Mouse (Mus musculus) liver, embryonic 13.5 days (tissue): ENCODE measurements around the gene Rbms3. TPM values are rescaled to one million over a fixed set of nuclear protein-coding genes. Genes with fewer than 3 reads are reported as not detected.
A peak's percentile ranks its signal among the peaks of the same experiment; 100 is the strongest.

Experiments used
- ATAC-seq: fragments of 200-750 bp; cut with Nextera tagmentation; 2 replicates; pipeline ENCODE4 v1.8.0; 2017; ENCODE audit warnings: low read depth, mild to moderate bottlenecking, moderate number of reproducible peaks, moderate library complexity
- DNase-seq: peaks from one replicate; pipeline ENCODE4 v3.0.0; 2022
- H3K27ac ChIP-seq: fragments of 300-500 bp; sonication (generic); 2 replicates; pipeline ENCODE4 v1.5.1; 2015; ENCODE audit warnings: moderate library complexity, mild to moderate bottlenecking, inconsistent platforms
- H3K27me3 ChIP-seq: fragments of 300-500 bp; sonication (generic); 2 replicates; pipeline ENCODE4 v1.6.1; 2015; ENCODE audit warnings: mild to moderate bottlenecking, inconsistent platforms
- H3K36me3 ChIP-seq: fragments of 300-500 bp; sonication (generic); 2 replicates; pipeline ENCODE4 v1.6.1; 2015; ENCODE audit warnings: mild to moderate bottlenecking, inconsistent platforms
- H3K4me1 ChIP-seq: fragments of 300-500 bp; sonication (generic); replicated peaks from 2 replicates; pipeline ENCODE4 v1.6.1; 2015; ENCODE audit warnings: inconsistent platforms
- H3K4me2 ChIP-seq: fragments of 300-500 bp; sonication (generic); 2 replicates; pipeline ENCODE4 v1.6.1; 2015; ENCODE audit warnings: inconsistent platforms, mild to moderate bottlenecking, moderate library complexity
- H3K4me3 ChIP-seq: fragments of 300-500 bp; sonication (generic); replicated peaks from 2 replicates; pipeline ENCODE4 v1.5.1; 2015; ENCODE audit warnings: mild to moderate bottlenecking, inconsistent platforms
- H3K9ac ChIP-seq: fragments of 300-500 bp; sonication (generic); 2 replicates; pipeline ENCODE4 v1.6.1; 2015; ENCODE audit warnings: mild to moderate bottlenecking, inconsistent platforms
- H3K9me3 ChIP-seq: fragments of 300-500 bp; sonication (generic); replicated peaks from 2 replicates; pipeline ENCODE4 v1.6.1; 2016; ENCODE audit warnings: inconsistent platforms
- WGBS: fragments of 180-500 bp; shearing (Covaris S2); methylation state at CpG from one replicate; pipeline ENCODE4 v1.1.7; 2015; ENCODE audit not compliant: insufficient replicate concordance; 5-methylcytosine and 5-hydroxymethylcytosine counted together
- polyA plus RNA-seq: library from polyadenylated mRNA; unstranded; fragments of >200 nt; fragmentation: Nextera tagmentation; extraction: Ambion mirVana; gene quantifications from 2 replicates; pipeline ENCODE4 v1.2.1, GENCODE M21; 2015

The Rbms3 gene
- polyA plus RNA-seq, 1 experiment from 2014 or later: 5.1 TPM

DNA sequence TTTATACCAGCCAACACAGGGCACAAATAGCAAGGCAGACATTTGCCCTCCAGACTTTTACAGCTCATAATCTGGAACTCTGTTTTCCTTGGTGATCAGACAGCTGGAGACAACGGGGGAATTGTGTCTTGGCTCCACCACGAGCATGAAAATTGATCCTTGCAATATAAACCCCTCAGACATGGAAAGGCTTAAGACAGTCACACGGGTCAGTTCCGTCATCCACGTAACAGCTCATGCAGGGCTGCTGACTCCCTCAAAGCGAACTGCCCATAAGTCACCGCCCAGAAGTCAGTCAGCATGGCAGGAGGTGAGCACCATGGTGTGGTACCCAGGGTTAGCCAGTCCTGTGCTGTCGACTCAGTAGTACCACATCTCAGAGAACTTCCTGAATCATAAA, 794.8 kb downstream of the Rbms3 start:
- peaks cover 6% of the 10 kb centered on the region; the same call in 1 of the 2 replicates for H3K4me1 ChIP-seq
- WGBS: 67% methylated on average over 8 of the region's 8 CpGs
- H3K27me3 ChIP-seq: no peaks in the 10 kb centered on the region
- H3K36me3 ChIP-seq: no peaks in the 10 kb centered on the region
- H3K9ac ChIP-seq: no peak overlapping the region
- ATAC-seq (no peak), DNase-seq (no peak)
- H3K4me3 ChIP-seq: no peak overlapping the region
- no peak overlapping the region for H3K27ac ChIP-seq
- H3K4me2 ChIP-seq: no peak overlapping the region
- no peaks in the 10 kb centered on the region for H3K9me3 ChIP-seq

DNA sequence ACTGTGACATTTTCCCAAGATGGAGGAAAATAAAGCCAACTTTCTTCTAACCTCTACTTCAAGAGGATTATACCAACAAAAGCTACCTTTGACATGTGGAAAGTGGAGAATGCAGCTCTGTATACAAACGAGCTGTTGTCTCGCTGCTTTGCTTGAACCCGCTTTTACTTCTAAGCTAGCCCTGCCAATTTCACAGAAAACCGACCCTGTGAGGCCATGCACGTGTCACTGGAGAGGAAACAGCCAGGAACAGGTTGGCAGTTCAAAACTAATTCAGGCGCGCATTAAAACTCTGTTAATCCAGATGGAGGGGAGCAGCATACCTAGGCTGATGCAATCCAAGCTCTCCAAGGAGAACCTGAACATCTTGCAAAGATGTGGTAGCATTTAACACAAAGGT, 796.0 kb downstream of the Rbms3 start:
- Histone ChIP-seq H3K36me3 (no peaks in the 10 kb centered on the region), H3K4me2 (no peak overlapping the region), H3K27me3 (no peaks in the 10 kb centered on the region), H3K27ac (no peak overlapping the region), H3K4me3 (no peak overlapping the region), H3K4me1 (peaks cover 6% of the 10 kb centered on the region; the same call in 1 of the 2 replicates), H3K9ac (no peak overlapping the region), H3K9me3 (no peaks in the 10 kb centered on the region)
- WGBS: 65% methylated on average over 7 of the region's 7 CpGs
- DNase-seq (no peak), ATAC-seq (no peak)

DNA sequence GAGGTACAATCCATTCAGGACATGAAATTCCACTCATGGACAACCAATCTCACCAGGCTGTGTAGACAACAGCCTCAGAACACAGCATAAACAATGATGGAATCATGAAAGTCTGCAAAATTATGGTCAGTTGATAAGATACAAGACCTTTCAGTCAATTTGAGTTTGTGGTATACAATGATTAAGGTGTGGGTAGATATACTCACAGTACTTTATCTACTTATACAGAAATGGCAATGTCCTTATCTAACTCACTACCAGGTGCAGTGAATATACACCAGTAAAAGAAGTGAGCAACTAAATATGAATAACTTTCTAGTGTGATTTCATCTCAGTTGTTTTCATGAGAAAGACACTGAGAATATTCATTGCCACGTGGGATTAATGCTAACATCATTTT, 796.9 kb downstream of the Rbms3 start:
- no peak overlapping the region for H3K27ac ChIP-seq
- no peaks in the 10 kb centered on the region for H3K9me3 ChIP-seq
- no peak overlapping the region for H3K4me2 ChIP-seq
- H3K4me3 ChIP-seq: no peak overlapping the region
- no peaks in the 10 kb centered on the region for H3K36me3 ChIP-seq
- peaks cover 6% of the 10 kb centered on the region; the same call in 1 of the 2 replicates for H3K4me1 ChIP-seq
- peak; percentile 72 for ATAC-seq
- no peak for DNase-seq
- WGBS: 38% methylated on average over 1 of the region's 1 CpGs
- no peak overlapping the region for H3K9ac ChIP-seq
- H3K27me3 ChIP-seq: no peaks in the 10 kb centered on the region

DNA sequence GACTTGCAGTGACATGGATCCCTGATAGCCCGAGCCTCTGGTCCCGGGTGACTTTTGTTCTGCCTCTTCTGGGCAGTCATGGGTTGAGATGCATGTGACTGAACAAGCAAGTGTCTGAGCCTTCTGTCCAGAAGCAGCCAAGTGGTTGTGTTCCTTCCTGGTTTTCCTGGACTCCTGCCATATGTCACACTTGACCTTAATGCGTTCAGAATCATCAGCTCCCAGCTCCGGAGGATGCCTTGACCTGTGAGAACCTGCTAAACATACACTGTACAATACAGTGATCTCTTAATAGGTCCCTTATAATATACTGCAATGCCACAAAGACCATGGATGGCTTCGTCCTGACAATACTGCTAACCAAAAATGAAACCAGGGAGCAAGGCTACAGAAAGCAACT, 798.3 kb downstream of the Rbms3 start:
- peaks cover 6% of the 10 kb centered on the region; the same call in 1 of the 2 replicates for H3K4me1 ChIP-seq
- H3K9me3 ChIP-seq: no peaks in the 10 kb centered on the region
- H3K27ac ChIP-seq: no peak overlapping the region
- 66% methylated on average over 5 of the region's 5 CpGs for WGBS
- no peak overlapping the region for H3K9ac ChIP-seq
- H3K27me3 ChIP-seq: no peaks in the 10 kb centered on the region
- H3K36me3 ChIP-seq: no peaks in the 10 kb centered on the region
- H3K4me3 ChIP-seq: no peak overlapping the region
- DNase-seq (no peak), ATAC-seq (no peak)
- no peak overlapping the region for H3K4me2 ChIP-seq

DNA sequence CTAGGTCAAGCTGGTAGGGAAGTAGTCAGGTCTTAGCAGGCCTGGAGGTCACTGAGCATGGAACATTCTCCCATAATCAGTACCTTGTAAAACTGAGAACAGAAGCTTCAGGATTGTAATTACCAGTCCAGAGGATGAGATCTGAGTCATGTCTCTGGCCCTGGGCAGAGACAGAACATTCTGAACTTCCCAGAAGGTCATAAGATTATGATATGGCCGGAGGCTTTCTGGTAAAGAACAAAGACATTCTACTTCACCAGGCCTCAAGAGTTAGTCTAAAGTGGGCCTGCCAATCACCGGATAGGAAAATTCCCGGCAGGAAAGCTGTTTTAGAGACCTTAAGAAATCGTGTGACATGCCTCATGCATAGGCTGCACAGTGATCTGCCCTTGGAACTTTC, 799.8 kb downstream of the Rbms3 start:
- H3K36me3 ChIP-seq: no peaks in the 10 kb centered on the region
- H3K27me3 ChIP-seq: no peaks in the 10 kb centered on the region
- ATAC-seq: no peak
- H3K4me3 ChIP-seq: no peak overlapping the region
- H3K9me3 ChIP-seq: no peaks in the 10 kb centered on the region
- no peak overlapping the region for H3K27ac ChIP-seq
- peaks cover 6% of the 10 kb centered on the region; the same call in 1 of the 2 replicates for H3K4me1 ChIP-seq
- 62% methylated on average over 4 of the region's 4 CpGs for WGBS
- DNase-seq: no peak
- no peak overlapping the region for H3K4me2 ChIP-seq
- no peak overlapping the region for H3K9ac ChIP-seq

DNA sequence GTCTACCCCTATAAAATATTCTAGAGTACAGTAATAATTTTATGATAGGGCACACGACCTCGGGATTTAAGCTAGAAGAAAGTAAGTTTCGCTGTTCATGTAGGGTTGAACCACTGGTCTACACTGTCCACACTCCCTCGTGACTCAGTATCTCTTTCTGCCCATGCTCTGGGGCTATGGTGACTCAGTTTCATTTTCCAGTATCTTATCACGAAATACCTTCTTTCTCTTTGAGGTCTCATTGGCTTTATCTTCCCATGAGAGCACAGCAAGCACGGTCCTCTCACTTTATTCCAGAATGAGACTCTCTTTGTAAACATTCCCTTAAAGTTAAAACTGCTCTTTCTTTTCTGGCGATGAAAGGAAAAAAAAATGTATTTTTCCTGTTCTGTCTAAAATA, 808.1 kb downstream of the Rbms3 start:
- ATAC-seq: peak; percentile 86
- Histone ChIP-seq H3K36me3 (no peaks in the 10 kb centered on the region), H3K27me3 (no peaks in the 10 kb centered on the region), H3K4me3 (no peak overlapping the region), H3K9me3 (no peaks in the 10 kb centered on the region), H3K27ac (no peak overlapping the region), H3K4me2 (no peak overlapping the region), H3K9ac (no peak overlapping the region), H3K4me1 (peaks cover 17% of the 10 kb centered on the region)
- DNase-seq: no peak
- 45% methylated on average over 7 of the region's 7 CpGs for WGBS

DNA sequence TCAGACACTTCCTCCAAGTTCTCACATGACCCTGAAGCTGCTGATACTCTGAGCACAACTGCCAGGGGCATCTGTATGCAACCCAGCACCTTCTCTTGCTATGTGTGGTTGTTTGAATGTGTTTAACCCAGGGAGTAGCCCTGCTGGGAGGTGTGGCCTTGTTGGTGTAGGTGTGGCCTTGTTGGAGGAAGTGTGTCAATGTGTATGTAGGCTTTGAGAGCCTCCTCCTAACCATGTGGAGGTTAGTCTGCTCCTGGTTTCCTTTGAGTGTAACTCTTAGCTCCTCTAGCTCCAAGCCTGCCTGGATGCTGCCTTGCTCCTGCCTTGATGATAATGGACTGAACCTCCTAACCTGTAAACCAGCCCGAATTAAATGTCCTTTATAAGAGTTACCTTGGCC, 812.5 kb downstream of the Rbms3 start:
- ATAC-seq: peak; percentile 44
- Histone ChIP-seq H3K4me3 (no peak overlapping the region), H3K4me2 (no peak overlapping the region), H3K36me3 (no peaks in the 10 kb centered on the region), H3K9ac (no peak overlapping the region), H3K27me3 (no peaks in the 10 kb centered on the region), H3K9me3 (no peaks in the 10 kb centered on the region), H3K27ac (no peak overlapping the region), H3K4me1 (peaks cover 19% of the 10 kb centered on the region)
- no peak for DNase-seq
- WGBS: 68% methylated on average over 1 of the region's 1 CpGs

DNA sequence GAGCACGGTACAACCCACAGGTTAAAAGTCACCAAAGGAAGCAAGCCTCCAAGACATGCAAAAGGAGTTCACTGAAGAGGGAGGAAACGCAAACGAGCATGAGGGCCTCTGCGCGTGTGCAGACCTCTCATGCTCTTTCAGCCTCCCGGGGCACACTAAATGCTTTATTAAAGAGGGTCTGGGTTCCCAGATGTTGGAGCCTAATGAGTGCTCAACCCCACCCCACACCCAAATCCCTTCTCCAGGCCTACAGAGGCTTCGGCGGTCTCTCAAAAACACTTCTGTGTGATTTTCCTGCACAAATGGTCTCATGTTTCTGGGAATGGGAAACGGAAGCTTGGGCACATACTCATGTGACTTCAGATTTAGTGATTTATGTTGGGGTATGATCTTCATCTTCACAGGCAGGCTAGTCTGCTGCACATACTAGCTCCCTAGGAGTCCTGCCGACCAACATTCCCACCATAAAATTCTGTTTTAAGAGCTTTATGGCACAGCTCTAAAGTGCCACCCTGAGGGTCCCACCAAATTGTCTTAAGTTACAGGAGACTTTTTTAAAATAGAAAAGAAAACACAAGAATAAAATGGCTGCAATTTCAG, 815.1 kb downstream of the Rbms3 start:
- Histone ChIP-seq H3K36me3 (no peaks in the 10 kb centered on the region), H3K4me1 (peaks cover 3% of the 10 kb centered on the region; the same call in 1 of the 2 replicates), H3K4me3 (no peak overlapping the region), H3K9ac (no peak overlapping the region), H3K9me3 (no peaks in the 10 kb centered on the region), H3K27ac (no peak overlapping the region), H3K27me3 (no peaks in the 10 kb centered on the region), H3K4me2 (no peak overlapping the region)
- DNase-seq: no peak
- 73% methylated on average over 10 of the region's 10 CpGs for WGBS
- ATAC-seq: no peak

DNA sequence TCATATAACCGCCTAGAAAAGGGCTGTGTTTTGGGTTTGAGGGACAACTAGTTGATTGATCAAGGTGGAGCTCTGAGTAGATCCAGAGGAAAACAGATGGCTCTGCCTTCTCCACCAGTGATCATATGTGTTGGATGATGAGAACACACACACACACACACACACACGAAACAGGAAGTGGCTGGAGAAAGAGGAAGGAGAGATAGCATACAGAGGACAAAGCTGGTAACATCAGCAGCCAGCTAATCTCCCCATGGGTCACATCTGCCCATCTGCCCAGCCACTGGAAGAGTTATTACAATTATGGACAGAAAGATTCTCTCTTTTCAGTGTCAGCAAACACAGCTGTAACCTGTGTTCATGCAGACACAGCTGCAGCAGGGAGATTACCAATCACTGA, 816.3 kb downstream of the Rbms3 start:
- no peak for DNase-seq
- Histone ChIP-seq H3K4me2 (no peak overlapping the region), H3K36me3 (no peaks in the 10 kb centered on the region), H3K9me3 (no peaks in the 10 kb centered on the region), H3K4me3 (no peak overlapping the region), H3K9ac (no peak overlapping the region), H3K27ac (no peak overlapping the region), H3K4me1 (peaks cover 3% of the 10 kb centered on the region; the same call in 1 of the 2 replicates), H3K27me3 (no peaks in the 10 kb centered on the region)
- WGBS: 14% methylated on average over 2 of the region's 2 CpGs
- no peak for ATAC-seq

DNA sequence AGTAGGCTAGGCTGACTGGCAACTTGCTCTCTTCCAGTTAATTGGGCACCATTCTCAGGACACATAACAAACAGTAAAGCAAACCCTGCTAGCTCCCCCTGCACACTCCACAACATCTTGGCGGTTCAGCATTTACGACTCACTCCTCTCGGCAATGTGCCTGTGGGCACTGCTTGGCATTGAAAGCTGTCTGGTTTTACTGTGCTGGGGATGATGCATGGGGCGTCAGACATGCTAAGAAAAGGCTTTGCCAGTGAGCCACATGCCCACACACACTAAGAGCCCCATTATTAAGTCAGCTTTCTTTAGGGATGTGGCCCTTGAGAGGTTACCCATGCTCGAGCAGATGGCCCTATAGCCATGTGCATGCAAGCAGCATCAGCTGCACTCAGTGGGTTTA, 820.5 kb downstream of the Rbms3 start:
- H3K4me2 ChIP-seq: no peak overlapping the region
- no peaks in the 10 kb centered on the region for H3K36me3 ChIP-seq
- H3K4me3 ChIP-seq: no peak overlapping the region
- 62% methylated on average over 5 of the region's 5 CpGs for WGBS
- no peak for ATAC-seq
- H3K9me3 ChIP-seq: no peaks in the 10 kb centered on the region
- no peak overlapping the region for H3K9ac ChIP-seq
- H3K4me1 ChIP-seq: peaks cover 3% of the 10 kb centered on the region; the same call in 1 of the 2 replicates
- DNase-seq: no peak
- H3K27me3 ChIP-seq: no peaks in the 10 kb centered on the region
- no peak overlapping the region for H3K27ac ChIP-seq

DNA sequence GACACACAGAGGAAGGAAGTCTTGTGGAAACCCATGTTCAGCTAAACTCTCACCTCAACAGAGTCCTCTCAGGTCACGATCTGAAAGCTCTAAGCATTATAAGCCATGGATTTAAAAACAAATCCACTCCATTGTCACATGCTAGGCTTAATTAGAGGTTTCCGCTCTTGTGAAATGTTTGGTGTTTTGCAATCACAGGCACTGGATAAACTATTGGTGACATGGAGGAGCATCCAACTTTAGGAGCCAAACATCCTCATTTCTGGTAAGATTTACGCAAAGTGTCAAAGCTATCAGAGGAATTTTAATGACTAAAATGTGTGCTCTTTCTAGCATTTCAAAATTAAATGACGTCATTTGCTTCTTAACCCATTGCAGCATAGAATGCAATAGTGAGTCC, 821.3 kb downstream of the Rbms3 start:
- DNase-seq: no peak
- Histone ChIP-seq H3K4me3 (no peak overlapping the region), H3K9ac (no peak overlapping the region), H3K9me3 (no peaks in the 10 kb centered on the region), H3K4me2 (no peak overlapping the region), H3K27me3 (no peaks in the 10 kb centered on the region), H3K27ac (no peak overlapping the region), H3K36me3 (no peaks in the 10 kb centered on the region), H3K4me1 (no peaks in the 10 kb centered on the region)
- 60% methylated on average over 4 of the region's 4 CpGs for WGBS
- no peak for ATAC-seq
